Mouse (Mus musculus) midbrain, embryonic 12.5 days (tissue): ENCODE measurements around the gene Gldc. TPM values are rescaled to one million over a fixed set of nuclear protein-coding genes. Genes with fewer than 3 reads are reported as not detected.
A peak's percentile ranks its signal among the peaks of the same experiment; 100 is the strongest.

Experiments used
- ATAC-seq: fragments of 200-750 bp; cut with Nextera tagmentation; 2 replicates; pipeline ENCODE4 v1.8.0; 2017; ENCODE audit warnings: low read depth, moderate TSS enrichment, moderate library complexity; ENCODE audit not compliant: low FRiP score
- H3K27ac ChIP-seq: fragments of 300-500 bp; sonication (generic); replicated peaks from 2 replicates; pipeline ENCODE4 v1.5.1; 2016; ENCODE audit warnings: mild to moderate bottlenecking
- H3K27me3 ChIP-seq: fragments of 300-500 bp; sonication (generic); 2 replicates; pipeline ENCODE4 v1.6.1; 2016; ENCODE audit warnings: mild to moderate bottlenecking
- H3K36me3 ChIP-seq: fragments of 300-500 bp; sonication (generic); 2 replicates; pipeline ENCODE4 v1.6.1; 2016
- H3K4me1 ChIP-seq: fragments of 300-500 bp; sonication (generic); 2 replicates; pipeline ENCODE4 v1.6.1; 2016
- H3K4me2 ChIP-seq: fragments of 300-500 bp; sonication (generic); replicated peaks from 2 replicates; pipeline ENCODE4 v1.6.1; 2016; ENCODE audit warnings: mild to moderate bottlenecking, moderate library complexity
- H3K4me3 ChIP-seq: fragments of 300-500 bp; sonication (generic); 2 replicates; pipeline ENCODE4 v1.5.1; 2016; ENCODE audit warnings: mild to moderate bottlenecking
- H3K9ac ChIP-seq: fragments of 300-500 bp; sonication (generic); replicated peaks from 2 replicates; pipeline ENCODE4 v1.6.1; 2016; ENCODE audit warnings: mild to moderate bottlenecking, moderate library complexity
- H3K9me3 ChIP-seq: fragments of 300-500 bp; sonication (generic); 2 replicates; pipeline ENCODE4 v1.6.1; 2016; ENCODE audit warnings: mild to moderate bottlenecking
- WGBS: fragments of 180-500 bp; shearing (Covaris S2); methylation state at CpG from one replicate; pipeline ENCODE4 v1.1.7; 2016; 5-methylcytosine and 5-hydroxymethylcytosine counted together
- polyA plus RNA-seq: library from polyadenylated mRNA; unstranded; fragments of >200 nt; fragmentation: Nextera tagmentation; extraction: Ambion mirVana; gene quantifications from 2 replicates; pipeline ENCODE4 v1.2.1, GENCODE M21; 2016

Gene Gldc
- polyA plus RNA-seq, 1 experiment from 2014 or later: 21.7 TPM

GRCm38 (mm10) chr19:30118344-30119312, 56.6 kb downstream of the Gldc start:
- ATAC-seq: peak; percentile 38; the same call in 1 of the 2 replicates
- WGBS: 76% methylated on average over 17 of the region's 17 CpGs
- Histone ChIP-seq H3K27ac (peak overlapping the region; percentile 89), H3K27me3 (no peaks in the 10 kb centered on the region), H3K9ac (no peak overlapping the region), H3K4me1 (peaks cover 47% of the 10 kb centered on the region), H3K9me3 (no peaks in the 10 kb centered on the region), H3K36me3 (0 out of 2 replicates have a peak, but pooled peaks cover under 1% of the 10 kb centered on the region), H3K4me2 (peak overlapping the region; percentile 23), H3K4me3 (no peak overlapping the region)

GRCm38 (mm10) chr19:30117775-30118174, 57.5 kb downstream of the Gldc start:
- Histone ChIP-seq H3K27me3 (no peaks in the 10 kb centered on the region), H3K4me1 (peaks cover 50% of the 10 kb centered on the region), H3K36me3 (0 out of 2 replicates have a peak, but pooled peaks cover 3% of the 10 kb centered on the region), H3K9me3 (no peaks in the 10 kb centered on the region), H3K27ac (peak overlapping the region; percentile 89), H3K4me3 (no peak overlapping the region), H3K4me2 (peak overlapping the region; percentile 23), H3K9ac (no peak overlapping the region)
- 38% methylated on average over 9 of the region's 9 CpGs for WGBS
- peak; percentile 78 for ATAC-seq

GRCm38 (mm10) chr19:30117241-30117640, 58.0 kb downstream of the Gldc start:
- 0 out of 2 replicates have a peak, but pooled peaks cover 3% of the 10 kb centered on the region for H3K36me3 ChIP-seq
- no peak overlapping the region for H3K9ac ChIP-seq
- 64% methylated on average over 4 of the region's 4 CpGs for WGBS
- no peaks in the 10 kb centered on the region for H3K27me3 ChIP-seq
- 0 out of 2 replicates have a peak, but pooled peaks have one; percentile 17 for ATAC-seq
- H3K4me2 ChIP-seq: peak overlapping the region; percentile 23; the same call in 1 of the 2 replicates
- H3K4me3 ChIP-seq: no peak overlapping the region
- H3K4me1 ChIP-seq: peaks cover 50% of the 10 kb centered on the region
- no peaks in the 10 kb centered on the region for H3K9me3 ChIP-seq
- peak overlapping the region; percentile 89 for H3K27ac ChIP-seq

- no peaks in the 10 kb centered on the region for H3K9me3 ChIP-seq
- no peak overlapping the region for H3K9ac ChIP-seq
- H3K27me3 ChIP-seq: no peaks in the 10 kb centered on the region
- H3K27ac ChIP-seq: peak overlapping the region; percentile 89
- no peak for ATAC-seq
- H3K4me2 ChIP-seq: no peak overlapping the region
- no peak overlapping the region for H3K4me3 ChIP-seq
- 0 out of 2 replicates have a peak, but pooled peaks cover 3% of the 10 kb centered on the region for H3K36me3 ChIP-seq
- 84% methylated on average over 5 of the region's 5 CpGs for WGBS
- H3K4me1 ChIP-seq: peaks cover 50% of the 10 kb centered on the region
Measured at GRCm38 (mm10) chr19:30115606-30116005, 59.6 kb downstream of the Gldc start.

GRCm38 (mm10) chr19:30114919-30115441, 60.2 kb downstream of the Gldc start:
- Histone ChIP-seq H3K4me1 (peaks cover 49% of the 10 kb centered on the region), H3K9me3 (no peaks in the 10 kb centered on the region), H3K27ac (peak overlapping the region; percentile 89; the same call in 1 of the 2 replicates), H3K4me3 (no peak overlapping the region), H3K36me3 (0 out of 2 replicates have a peak, but pooled peaks cover 3% of the 10 kb centered on the region), H3K9ac (no peak overlapping the region), H3K27me3 (no peaks in the 10 kb centered on the region), H3K4me2 (peak overlapping the region; percentile 19; the same call in 1 of the 2 replicates)
- 38% methylated on average over 14 of the region's 14 CpGs for WGBS
- ATAC-seq: no peak

- WGBS: 86% methylated on average over 16 of the region's 16 CpGs
- no peaks in the 10 kb centered on the region for H3K9me3 ChIP-seq
Measured at GRCm38 (mm10) chr19:30112961-30113688, 62.1 kb downstream of the Gldc start.

GRCm38 (mm10) chr19:30111421-30111820, 63.8 kb downstream of the Gldc start:
- 95% methylated on average over 3 of the region's 3 CpGs for WGBS
- Histone ChIP-seq H3K36me3 (0 out of 2 replicates have a peak, but pooled peaks cover 3% of the 10 kb centered on the region), H3K9me3 (no peaks in the 10 kb centered on the region), H3K4me1 (peaks cover 30% of the 10 kb centered on the region), H3K9ac (no peak overlapping the region), H3K4me3 (no peak overlapping the region), H3K27ac (no peak overlapping the region), H3K4me2 (no peak overlapping the region), H3K27me3 (no peaks in the 10 kb centered on the region)
- no peak for ATAC-seq

More at GRCm38 (mm10) chr19:30112961-30113688, 62.1 kb downstream of the Gldc start:
- Histone ChIP-seq H3K4me1 (peaks cover 42% of the 10 kb centered on the region), H3K27ac (no peak overlapping the region), H3K9ac (no peak overlapping the region), H3K36me3 (0 out of 2 replicates have a peak, but pooled peaks cover 3% of the 10 kb centered on the region), H3K4me3 (no peak overlapping the region), H3K27me3 (no peaks in the 10 kb centered on the region), H3K4me2 (no peak overlapping the region)
- no peak for ATAC-seq

- Histone ChIP-seq H3K4me1 (peaks cover 16% of the 10 kb centered on the region), H3K4me3 (no peak overlapping the region), H3K9me3 (no peaks in the 10 kb centered on the region), H3K27ac (peak overlapping the region; percentile 71), H3K9ac (no peak overlapping the region), H3K4me2 (no peak overlapping the region), H3K27me3 (no peaks in the 10 kb centered on the region), H3K36me3 (0 out of 2 replicates have a peak, but pooled peaks cover 3% of the 10 kb centered on the region)
- WGBS: 44% methylated on average over 6 of the region's 6 CpGs
- ATAC-seq: peak; percentile 47; the same call in 1 of the 2 replicates
Measured at GRCm38 (mm10) chr19:30109122-30109521, 66.1 kb downstream of the Gldc start.

- Histone ChIP-seq H3K36me3 (0 out of 2 replicates have a peak, but pooled peaks cover 2% of the 10 kb centered on the region), H3K27ac (peak overlapping the region; percentile 71), H3K9ac (no peak overlapping the region), H3K4me3 (no peak overlapping the region), H3K27me3 (no peaks in the 10 kb centered on the region), H3K4me1 (peaks cover 16% of the 10 kb centered on the region), H3K9me3 (no peaks in the 10 kb centered on the region), H3K4me2 (no peak overlapping the region)
- ATAC-seq: no peak
Measured at GRCm38 (mm10) chr19:30108616-30109015, 66.6 kb downstream of the Gldc start.

- 0 out of 2 replicates have a peak, but pooled peaks have one; percentile 27 for ATAC-seq
- Histone ChIP-seq H3K9me3 (no peaks in the 10 kb centered on the region), H3K27me3 (no peaks in the 10 kb centered on the region), H3K36me3 (peaks cover 7% of the 10 kb centered on the region; the same call in 1 of the 2 replicates), H3K4me2 (no peak overlapping the region), H3K9ac (no peak overlapping the region), H3K4me3 (no peak overlapping the region), H3K4me1 (peaks cover 13% of the 10 kb centered on the region; the same call in 1 of the 2 replicates), H3K27ac (peak overlapping the region; percentile 60)
- WGBS: 54% methylated on average over 10 of the region's 10 CpGs
Measured at GRCm38 (mm10) chr19:30107221-30107845, 67.9 kb downstream of the Gldc start.
